Mouse (Mus musculus): Measurements from ENCODE around the gene Slc17a5.

- no peak for TF ChIP-seq CTCF (IDR thresholded peaks at IDR 0.05; ENCODE audit: extremely low read depth, insufficient read length, insufficient replicate concordance, low read depth, low read length)
- TF ChIP-seq POLR2A (IDR thresholded peaks at IDR 0.05; ENCODE audit: low read depth, low read length), result no peak
Measured at GRCm38 (mm10) chr9:78595257-78595656, 7.4 kb upstream of the Slc17a5 start.

Measured in small intestine, adult 2 months (tissue).